Mouse (Mus musculus) left cerebral cortex, postnatal 4 days (tissue): Measurements from ENCODE around the gene Dhcr7. TPM values are rescaled to one million over a fixed set of nuclear protein-coding genes. Genes with fewer than 3 reads are reported as not detected.

ENCODE experiments used
- DNase-seq: peaks from one replicate; pipeline ENCODE4 v3.0.0-alpha.2; 2022
- intact Hi-C: fragments of 180-260 bp; cut with DNase I; formaldehyde crosslinking; loops from one replicate; pipeline ENCODE4 v1.15.1; 2025
- total RNA-seq, 2 experiments: library from RNA; stranded (reverse); gene quantifications; 2 replicates each; pipeline ENCODE4 v1.2.3; 2021

Dhcr7 gene
- total RNA-seq: 10 to 100 TPM; 84.2 to 85.6 TPM

DNA sequence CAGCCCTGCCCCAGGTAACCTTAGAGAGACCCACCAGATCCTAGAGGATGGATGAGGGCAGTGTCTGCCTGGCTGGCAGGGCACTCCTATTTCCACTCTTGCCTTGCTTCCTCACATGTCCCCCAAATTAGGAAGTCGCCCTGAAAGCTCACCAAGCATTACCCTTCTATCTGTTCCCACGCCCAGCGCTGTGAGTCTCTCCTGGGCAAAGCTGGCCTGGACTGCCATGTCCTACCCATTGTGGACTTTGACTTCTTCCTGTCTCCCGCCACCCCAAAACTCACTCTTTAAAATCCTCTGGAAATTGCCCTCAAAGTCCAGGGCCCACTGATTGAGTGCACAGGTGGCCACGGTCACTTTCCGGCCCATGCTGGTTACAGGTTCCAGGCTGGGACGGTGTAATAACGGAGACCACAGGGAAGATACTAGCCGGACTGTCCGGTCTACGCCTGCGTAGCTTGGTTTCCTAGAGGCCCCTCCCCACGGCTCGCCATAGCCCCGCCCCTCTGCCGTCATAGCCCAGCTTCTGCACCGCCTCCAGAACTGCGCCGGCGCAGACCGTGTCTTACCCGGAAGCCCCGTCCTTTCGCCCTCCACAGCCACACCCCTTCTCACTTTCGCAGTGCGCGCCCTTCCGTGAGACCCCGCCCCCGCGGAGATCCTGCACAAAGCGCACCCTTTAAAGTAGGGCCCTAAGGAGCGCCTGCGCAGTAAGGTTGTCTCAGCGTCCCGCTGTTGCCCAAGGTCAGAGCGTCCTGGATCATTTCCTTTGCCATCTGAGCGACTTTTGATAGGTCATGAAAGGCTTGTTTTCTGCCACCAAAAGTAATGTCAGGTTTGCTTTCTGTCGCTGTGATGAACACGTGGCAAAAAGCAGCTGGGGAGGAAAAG is at the start of gene Dhcr7, which contains the start of gene Nadsyn1:
Dhcr7 (plus strand) TSS at position 771 of the 891 bp plus-strand sequence.
Nadsyn1 (minus strand) TSS at position 475 of the 891 bp plus-strand sequence.
- intact Hi-C loops: no loop called here
- peak; percentile 99 for DNase-seq

DNA sequence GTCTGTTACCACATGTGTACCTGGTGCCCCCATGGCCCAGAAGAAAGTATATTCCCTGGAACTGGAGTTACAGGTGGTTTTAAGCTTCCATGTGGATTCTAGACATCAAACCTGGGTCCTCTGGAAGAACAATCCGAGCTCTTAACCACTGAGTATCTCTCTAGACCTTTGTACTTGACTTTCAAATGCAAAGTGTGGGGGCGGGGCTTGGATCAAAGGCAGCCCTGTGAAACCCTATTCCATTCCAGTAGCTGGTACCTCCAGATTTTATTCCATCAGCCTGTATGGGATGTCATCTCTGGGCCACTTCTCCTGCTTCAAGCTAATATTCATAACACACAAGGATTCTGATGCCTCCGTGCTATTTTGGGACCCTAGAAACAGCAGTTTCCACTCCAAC is 46.8 kb upstream of the Dhcr7 start:
- intact Hi-C loops: no loop called here
- no peak for DNase-seq

DNA sequence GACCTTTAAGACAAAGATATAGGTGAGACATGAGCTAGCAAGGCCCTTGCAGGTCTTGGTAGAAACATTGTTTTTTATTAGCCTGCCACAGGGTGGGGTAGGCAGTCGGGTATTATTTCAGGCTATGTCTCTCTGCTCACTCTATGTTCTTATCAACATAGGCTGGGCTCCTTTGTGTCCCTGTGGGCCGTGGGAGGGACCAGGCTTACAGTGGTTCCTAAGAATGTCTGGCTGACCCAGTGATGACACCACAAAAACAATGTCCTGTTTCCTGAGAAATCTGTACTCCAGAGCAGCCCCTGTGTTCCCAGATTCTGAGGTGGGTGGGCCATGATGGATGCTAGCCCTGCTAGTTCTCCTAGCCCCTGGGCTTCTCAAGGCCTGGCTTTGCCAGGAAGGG is 45.6 kb upstream of the Dhcr7 start:
- intact Hi-C loops: no loop called here
- DNase-seq: no peak

DNA sequence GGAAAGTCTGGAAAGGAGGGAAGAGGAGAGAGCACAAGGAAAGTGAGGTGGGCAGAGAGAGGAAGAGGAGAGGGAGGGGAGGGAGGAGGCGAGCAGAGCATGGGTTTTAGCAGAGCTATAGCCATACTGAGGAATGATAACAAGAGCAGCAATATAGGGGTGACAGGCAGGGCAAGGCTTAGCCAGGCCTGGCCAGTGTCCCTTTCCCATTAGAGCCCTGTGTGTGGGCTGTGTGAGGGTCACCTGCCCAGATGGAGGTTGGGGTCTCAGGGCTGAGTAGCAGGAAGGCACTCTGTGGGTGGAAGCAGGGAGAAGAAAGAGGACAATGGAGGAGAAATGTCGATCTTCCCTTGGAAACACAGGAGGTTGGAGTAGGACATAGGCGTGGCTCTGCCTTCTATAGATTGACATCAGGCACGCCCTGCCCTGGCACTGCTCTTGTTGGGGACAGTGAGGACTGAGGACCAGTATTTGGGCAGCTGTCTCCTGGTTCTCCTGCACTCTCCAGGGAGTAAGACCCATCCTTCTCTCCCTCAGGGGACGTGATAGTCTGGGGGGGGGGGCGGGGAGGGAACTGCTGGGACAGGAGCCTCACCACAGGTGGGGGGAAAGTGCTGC is 39.5 kb upstream of the Dhcr7 start:
- DNase-seq: no peak
- intact Hi-C loops: no loop called here

DNA sequence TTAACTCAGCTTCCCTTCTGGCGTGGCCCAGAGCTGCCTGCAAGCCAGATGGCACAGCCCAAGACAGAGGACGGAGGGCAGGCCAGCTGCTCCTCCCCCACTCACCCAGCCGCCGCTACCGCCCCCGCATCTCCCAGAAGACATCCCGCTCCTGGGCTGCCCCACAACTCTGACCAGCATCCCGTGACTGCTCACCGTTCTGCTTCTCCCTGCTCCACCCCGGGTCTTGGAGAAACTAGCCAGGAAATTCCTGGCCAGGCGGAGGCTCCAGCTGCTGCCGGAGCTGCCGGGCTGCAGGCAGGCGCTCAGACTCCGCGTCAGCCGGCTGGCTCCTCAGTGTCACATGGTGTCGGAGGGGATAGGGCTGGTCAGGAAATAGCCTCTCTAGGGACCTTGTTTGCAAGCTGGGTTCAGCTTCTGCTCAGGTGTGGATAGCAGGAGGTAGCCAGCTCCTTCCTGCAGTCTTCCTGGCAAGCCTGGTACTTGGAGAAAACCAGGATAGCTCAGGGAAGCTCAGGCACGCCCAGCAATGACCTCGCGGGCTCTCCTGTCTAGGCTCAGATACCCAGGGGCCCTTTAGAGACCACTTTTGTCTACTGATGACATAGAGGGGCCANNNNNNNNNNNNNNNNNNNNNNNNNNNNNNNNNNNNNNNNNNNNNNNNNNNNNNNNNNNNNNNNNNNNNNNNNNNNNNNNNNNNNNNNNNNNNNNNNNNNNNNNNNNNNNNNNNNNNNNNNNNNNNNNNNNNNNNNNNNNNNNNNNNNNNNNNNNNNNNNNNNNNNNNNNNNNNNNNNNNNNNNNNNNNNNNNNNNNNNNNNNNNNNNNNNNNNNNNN is 38.7 kb upstream of the Dhcr7 start, which contains the start of gene Mrgpre:
Mrgpre (minus strand) TSS at position 505 of the 834 bp plus-strand sequence.
- peak; percentile 92 for DNase-seq
- intact Hi-C loops: no loop called here

DNA sequence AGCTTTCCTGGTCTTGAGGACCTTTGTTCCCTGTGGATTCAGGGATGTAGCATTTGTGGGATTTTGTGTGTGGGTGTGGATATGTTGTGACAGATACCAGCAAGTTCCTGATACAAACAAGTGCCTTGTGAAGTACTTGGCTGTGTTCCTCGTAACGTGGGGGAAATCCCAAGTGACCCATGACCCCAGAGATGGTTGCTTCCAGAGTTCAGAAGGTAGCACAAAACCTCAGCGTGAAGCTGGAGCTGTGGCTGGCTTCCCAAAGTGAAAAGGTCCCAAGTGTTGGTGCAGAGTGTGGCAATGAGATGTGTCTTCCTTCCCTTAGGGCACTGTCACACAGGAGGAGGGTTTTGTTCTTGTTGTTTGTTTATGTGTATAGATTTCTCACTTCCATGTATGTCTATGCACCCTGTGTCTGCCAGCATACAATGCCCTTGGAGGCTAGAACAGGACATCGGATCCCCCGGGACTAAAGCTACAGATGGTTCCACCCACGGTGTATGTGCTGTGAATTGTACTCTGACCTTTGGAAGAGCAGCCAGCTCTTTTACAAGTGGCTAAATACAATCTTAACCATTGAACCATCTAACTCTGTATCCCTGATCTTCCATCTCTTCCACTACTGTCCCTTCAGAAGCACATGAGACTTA is 30.5 kb upstream of the Dhcr7 start:
- DNase-seq: no peak
- intact Hi-C loops: no loop called here

DNA sequence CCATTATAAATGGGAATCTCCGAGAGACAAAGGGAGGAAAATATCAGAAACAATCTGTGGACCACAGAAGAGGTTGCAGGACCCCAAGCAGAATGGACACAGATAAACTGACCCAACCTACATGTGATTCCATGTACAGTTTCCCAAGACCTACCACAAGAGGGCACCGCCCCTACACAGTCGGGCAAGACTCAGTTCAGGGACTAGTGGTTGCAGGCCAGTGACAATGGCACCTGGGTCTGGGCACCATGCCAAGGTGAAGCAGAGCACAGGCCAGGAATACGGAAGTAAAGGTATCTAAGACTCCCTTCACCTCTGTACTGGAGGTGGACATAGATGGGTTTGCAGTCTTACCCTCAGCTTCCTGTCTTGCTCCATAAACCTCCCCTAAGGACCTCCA is 29.8 kb upstream of the Dhcr7 start:
- peak; percentile 54 for DNase-seq
- intact Hi-C loops: no loop called here

DNA sequence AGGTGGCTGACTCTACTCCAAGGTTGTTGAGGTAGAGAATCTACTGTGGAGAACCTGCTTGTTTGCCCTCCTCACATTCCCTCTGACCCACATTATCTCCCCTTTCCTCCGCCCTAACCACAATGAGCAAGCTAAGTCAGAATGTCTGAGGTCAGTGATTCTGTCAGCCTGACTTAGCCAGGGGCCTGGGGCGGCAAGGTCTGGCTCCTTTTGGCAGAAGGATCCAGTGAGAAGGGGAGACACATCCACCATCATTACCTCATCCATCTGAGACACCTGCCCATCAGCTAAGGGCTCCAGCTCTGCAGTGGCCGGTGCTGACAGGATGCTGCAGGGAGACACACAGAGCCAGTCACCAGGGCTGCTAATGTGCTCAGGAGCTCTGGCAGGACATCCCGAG is 24.2 kb upstream of the Dhcr7 start:
- no peak for DNase-seq
- intact Hi-C loops: no loop called here

DNA sequence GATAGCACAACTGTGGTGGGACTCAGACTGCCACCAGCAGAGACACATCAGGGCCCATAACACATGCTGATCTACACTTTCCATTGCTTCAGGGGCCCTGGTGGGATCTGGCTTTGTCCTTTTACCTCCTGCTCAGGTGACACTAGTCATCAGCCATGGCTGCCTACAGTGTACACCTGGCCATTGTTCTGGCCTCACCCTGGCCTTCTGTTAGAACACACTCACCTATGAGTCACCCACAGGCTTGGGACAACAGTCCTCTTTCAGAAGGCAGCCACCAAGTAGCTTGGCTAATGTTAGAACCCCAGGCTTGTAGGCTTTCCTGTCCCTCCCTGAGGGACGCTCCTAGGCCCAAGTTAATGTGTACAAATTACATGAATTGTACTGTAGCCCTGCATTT is 22.2 kb upstream of the Dhcr7 start:
- no peak for DNase-seq
- intact Hi-C loops: no loop called here

DNA sequence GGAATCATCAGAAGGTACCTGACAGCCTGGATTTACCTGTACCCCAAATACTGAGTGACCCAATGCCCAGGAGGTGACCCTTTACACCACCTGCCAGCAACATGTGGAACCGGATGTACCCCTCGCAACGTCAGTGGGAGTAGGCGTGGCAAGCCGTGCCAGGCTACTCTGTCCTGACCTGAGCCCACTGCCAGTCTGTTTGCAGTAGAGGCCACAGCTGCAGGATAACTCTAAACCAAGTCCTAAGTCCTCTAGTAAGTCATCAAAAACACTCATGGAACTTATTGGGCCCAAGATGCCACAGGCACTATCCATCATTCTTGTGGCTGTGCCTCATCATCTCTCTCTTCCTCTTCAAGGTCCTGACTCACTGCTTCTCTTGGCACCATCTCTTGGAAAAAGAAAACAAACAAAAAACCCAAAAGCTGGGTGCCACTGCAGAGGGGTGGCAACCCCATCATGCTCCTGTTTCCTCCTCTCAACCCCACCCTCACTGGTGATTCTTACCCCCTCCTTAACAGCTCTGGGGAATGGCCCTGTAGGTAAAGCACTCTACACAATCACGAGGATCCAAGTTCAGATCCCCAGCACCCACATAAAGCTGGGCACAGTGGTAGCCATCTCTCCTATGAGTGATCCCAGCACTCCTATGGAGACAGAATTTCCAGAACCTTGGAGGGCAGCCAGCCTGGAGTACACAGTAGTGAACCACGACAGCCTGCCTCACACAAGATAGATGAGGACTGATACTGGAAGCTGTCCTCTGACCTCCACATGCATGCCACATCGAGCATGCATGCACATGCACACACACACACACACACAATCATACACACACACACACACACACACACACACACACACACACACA is 21.5 kb upstream of the Dhcr7 start:
- intact Hi-C loops: no loop called here
- DNase-seq: no peak

DNA sequence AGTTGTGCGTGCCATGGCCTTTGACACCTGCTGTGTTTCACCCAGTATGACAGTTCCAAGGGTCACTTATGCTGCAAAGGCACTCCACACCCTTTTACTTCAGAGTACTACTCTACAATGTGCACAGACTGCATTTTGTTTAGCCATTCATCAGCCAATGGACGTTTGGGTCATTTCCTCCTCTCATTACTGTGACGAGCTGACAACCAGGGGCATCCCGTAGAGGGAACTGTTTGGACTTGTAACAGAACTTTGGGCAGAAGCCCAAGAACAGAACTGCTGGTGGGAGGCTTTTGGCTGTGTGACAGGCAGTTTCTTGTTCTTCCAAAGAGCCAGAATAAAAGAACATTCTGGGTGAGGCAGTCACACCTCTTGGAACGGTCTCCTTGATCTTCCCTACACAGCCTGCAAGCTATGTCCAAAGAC is 17.7 kb upstream of the Dhcr7 start:
- no peak for DNase-seq
- intact Hi-C loops: no loop called here

DNA sequence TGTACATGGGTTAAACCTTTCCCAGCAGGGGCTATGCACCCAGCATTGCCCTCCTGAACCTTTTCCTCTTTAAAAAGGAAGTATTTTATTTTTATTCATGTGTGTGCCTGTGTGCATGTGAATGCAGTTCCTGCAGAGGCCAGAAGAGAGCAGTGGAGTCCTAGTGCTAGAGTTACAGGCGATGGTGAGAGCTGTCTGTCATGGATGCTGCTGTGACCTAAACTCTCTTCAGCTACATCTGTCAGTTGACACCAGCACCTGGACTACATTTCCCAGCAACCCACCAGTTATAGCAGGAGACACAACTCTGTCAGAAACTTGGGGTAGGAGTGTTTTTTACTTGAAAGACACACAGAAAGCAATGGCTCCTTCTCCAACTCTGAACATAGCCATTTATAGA is 14.0 kb upstream of the Dhcr7 start:
- intact Hi-C loops: no loop called here
- no peak for DNase-seq

DNA sequence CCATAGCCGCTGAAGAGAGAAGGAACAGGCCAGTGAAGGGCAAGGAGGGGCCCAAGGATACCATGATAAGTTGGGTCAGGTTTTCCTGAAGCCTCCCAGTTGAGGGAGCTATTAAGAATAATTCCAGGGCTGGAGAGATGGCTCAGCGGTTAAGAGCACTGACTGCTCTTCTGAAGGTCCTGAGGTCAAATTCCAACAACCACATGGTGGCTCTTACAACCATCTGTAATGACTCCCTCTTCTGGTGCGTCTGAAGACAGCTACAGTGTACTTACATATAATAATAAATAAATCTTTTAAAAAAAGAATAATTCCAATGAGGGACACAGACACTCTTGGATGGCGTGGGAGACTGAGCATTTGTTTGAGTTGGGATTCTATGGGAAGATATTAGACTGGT is 3.7 kb upstream of the Dhcr7 start:
- intact Hi-C loops: no loop called here
- no peak for DNase-seq

DNA sequence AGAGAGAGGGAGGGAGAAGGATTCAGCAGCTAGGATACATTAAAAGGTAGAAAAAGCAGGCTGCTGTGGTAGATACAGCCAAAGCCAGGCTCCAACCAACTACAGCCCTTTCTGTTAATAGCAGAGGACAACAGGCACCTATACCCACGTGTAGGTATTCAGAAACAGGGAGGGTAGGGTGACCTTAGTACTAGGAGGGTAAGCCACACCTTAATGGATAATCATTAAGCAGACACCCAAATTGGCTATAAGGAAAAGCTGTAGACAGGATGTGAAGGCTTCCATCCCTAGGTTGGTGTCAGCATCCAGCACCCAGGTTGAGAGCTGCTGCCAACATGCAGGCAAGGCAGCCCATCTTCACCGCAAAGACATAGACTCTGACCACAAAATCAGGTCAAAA is 1.7 kb upstream of the Dhcr7 start:
- no peak for DNase-seq
- intact Hi-C loops: no loop called here

DNA sequence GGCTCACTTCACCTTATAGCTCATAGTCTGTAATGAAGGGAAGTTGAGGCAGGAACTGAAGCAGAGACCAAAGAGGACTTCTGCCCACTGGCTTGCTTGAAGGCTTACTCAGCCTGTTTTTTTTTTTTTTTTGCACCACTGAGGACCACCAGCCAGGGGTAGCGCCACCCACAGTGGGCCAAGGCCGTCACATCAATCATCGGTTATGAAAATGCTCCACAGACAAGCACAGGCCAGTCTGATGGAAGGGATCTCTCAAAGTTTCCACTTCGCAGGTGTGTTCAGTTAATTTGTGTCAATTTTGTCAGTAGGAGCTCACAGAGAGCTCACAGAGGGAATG is 291 bp downstream of the Dhcr7 start:
- no peak for DNase-seq
- intact Hi-C loops: no loop called here

DNA sequence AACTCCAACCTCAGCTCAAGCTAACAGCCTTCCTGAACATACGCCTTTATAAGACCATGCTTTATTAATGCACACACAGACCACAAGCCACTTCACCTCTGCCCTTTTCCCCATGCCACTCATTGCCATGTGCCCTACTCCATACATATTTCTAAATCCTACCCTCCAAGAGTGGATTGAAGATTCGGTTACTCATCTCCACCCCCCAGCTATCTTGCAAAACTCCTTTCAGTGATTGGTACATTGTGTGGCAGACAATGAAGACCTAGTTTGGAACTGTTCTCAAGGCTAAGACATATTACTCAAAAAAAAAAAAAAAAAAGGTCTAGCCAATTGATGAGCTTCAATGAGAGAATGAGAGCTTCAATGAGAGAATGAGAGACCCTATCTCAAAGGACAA is 4.0 kb downstream of the Dhcr7 start:
- no peak for DNase-seq
- intact Hi-C loops: no loop called here

DNA sequence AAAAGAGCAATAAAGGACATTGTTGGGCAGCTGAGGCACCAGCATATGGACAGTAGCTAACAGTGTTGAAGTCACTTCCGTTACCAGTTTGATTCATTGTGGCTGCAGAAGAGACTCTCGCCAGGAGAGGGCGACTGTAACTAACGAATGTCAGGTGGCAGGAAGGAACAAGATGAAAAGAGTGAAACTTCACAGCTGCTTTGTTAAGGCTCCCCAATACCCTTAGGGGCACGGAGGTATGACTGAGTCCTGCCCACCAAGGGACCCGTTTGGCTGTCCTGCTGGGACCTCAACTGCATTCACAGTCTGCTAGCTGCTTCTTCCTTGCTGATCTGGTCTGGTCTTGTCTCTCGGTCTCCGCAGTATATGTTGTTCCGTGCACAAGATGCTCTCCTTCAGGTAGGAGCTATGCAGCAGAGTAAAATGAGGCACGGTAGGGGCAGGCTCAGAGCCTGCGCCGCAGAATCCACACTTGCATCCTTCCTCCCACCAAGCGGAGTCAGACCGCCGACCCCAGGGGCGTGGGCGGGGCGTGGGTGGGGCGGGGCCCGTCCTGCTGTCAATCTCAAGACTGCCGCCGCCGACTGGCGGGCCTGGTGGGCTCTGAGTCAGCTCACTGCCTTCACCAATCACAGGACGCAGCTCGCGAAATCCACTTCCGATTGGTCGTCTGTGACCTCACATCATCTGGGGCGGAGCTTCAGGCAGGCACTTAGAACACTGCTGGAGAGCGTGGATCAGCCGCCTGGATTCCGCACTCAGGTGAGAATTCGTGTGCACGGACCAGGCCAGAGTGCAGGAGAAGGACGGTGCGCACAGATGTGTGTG is 6.8 kb downstream of the Dhcr7 start:
- intact Hi-C loops: no loop called here
- DNase-seq: peak; percentile 98

DNA sequence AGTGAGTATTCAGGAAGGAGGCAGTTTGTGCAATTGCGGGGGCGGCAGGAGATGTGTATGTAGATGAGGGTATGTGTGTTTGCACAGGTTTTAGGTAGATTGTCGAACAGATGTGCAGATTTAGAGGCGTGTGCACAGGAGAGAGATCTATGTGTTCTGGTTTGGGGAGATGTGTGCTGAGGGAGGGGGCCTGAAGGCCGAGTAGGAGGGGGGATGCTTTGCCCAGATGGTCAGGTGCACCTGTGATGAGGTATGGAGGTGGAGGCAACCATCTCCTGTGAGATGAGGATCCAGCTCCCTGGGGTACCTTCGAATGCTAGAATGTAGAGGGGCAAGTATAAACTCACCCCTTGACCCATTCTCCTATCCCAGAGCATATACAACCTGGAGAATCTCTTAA is 7.5 kb downstream of the Dhcr7 start:
- intact Hi-C loops: no loop called here
- no peak for DNase-seq

DNA sequence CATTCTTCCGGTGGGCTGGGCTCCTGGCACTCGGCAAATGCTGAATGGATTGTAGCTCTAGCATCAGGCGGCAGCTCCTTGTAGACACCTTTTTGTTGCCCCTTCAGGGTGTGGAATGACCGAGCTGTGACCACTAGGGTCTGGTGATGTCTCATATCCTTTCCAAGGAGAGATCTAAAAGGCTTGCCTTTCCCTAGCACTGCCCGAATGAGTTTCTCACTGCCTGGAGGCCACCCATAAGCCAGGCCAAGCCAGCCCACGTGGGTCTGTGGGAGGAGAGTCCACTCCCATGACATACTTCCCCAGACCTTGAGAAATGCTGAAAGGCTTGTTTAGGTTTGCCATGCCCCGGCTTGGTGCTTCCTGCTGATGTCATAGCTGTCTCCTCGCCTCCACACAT is 9.3 kb downstream of the Dhcr7 start:
- intact Hi-C loops: no loop called here
- DNase-seq: no peak
